Comparison of ENCODE assay signal across 32 mouse cellular contexts in genomic region chr7:24563837-24564206, GRCm38 (mm10). TPM values are rescaled to one million over a fixed set of nuclear protein-coding genes. Genes with fewer than 3 reads are reported as not detected.
A peak's percentile ranks its signal among the peaks of the same experiment; 100 is the strongest.
DNase-seq lines count a peak whose midpoint lies in the region; ATAC-seq lines count a peak whose summit lies in the region.
"Had no signal": no experiment of that assay in that cellular context is flagged by ENCODE, and none has a peak within 500 bp of the region (broad histone marks: within the 10 kb centered on the region; RNA-seq: fewer than 3 reads in every experiment).

No protein-coding gene starts in this region.

- H3K27me3 ChIP-seq in liver, embryonic 11.5 days (replicated peaks; ENCODE audit: control insufficient read depth, insufficient read depth, low read length), result no peaks in the 10 kb centered on the region
- H3K27me3 ChIP-seq: forebrain, embryonic 13.5 days; heart, embryonic 13.5 days; hindbrain, embryonic 12.5 days; hindbrain, embryonic 15.5 days had no signal

- H3K9ac ChIP-seq in liver, embryonic 11.5 days (ENCODE audit: low read depth, low read length), result no peak overlapping the region
- H3K9ac ChIP-seq: forebrain, embryonic 13.5 days; heart, embryonic 13.5 days; hindbrain, embryonic 12.5 days; hindbrain, embryonic 15.5 days had no signal

- no peak overlapping the region for H3K4me3 ChIP-seq in liver, embryonic 11.5 days (ENCODE audit: low read depth, low read length)
- H3K4me3 ChIP-seq: forebrain, embryonic 10.5 days; forebrain, embryonic 13.5 days; gastrocnemius, adult 2 months; heart, adult 2 months; heart, embryonic 10.5 days; heart, embryonic 13.5 days; hindbrain, embryonic 12.5 days; hindbrain, embryonic 15.5 days had no signal

- 81% methylated on average over 4 of the region's 4 CpGs for WGBS in liver, embryonic 11.5 days

- no peak overlapping the region for H3K27ac ChIP-seq in liver, embryonic 11.5 days (ENCODE audit: low read depth, low read length)
- H3K27ac ChIP-seq: forebrain, embryonic 10.5 days; forebrain, embryonic 13.5 days; gastrocnemius, adult 2 months; heart, adult 2 months; heart, embryonic 10.5 days; heart, embryonic 13.5 days; hindbrain, embryonic 12.5 days; hindbrain, embryonic 15.5 days had no signal

- H3K36me3 ChIP-seq in liver, embryonic 11.5 days (ENCODE audit: control insufficient read depth, insufficient read depth, low read length), result peaks cover 23% of the 10 kb centered on the region; the same call in 1 of the 2 replicates

- intact Hi-C loops in gastrocnemius, postnatal 36 days (cut with DNase I), result loop anchor here (2.0 kb wide), 1 partner anchor 89 kb away; no protein-coding TSS in a partner anchor
- intact Hi-C loops in gastrocnemius, postnatal 14 days (cut with DNase I; ENCODE audit: low total_unique reads), result loop anchor here (10.0 kb wide), 2 partner anchors 49 to 89 kb away; partner anchors contain the start of gene AC161166.1

- no peaks in the 10 kb centered on the region for H3K4me1 ChIP-seq in liver, embryonic 11.5 days (replicated peaks; ENCODE audit: control insufficient read depth, insufficient read depth, low read length)
- H3K4me1 ChIP-seq: forebrain, embryonic 10.5 days; forebrain, embryonic 13.5 days; heart, embryonic 10.5 days; heart, embryonic 13.5 days; hindbrain, embryonic 12.5 days; hindbrain, embryonic 15.5 days had no signal

- DNase-seq in liver, embryonic 11.5 days (ENCODE audit: low spot score), result no peak
- DNase-seq in liver, result no peak
- peak; percentile 90 for DNase-seq in A20 (ENCODE audit: low read depth, low spot score)
- DNase-seq in ES-CJ7 (ENCODE audit: low read depth, low spot score), result peak; percentile 34
- no peak for DNase-seq in gastrocnemius, postnatal 36 days
- no peak for DNase-seq in thymus, postnatal 36 days
- DNase-seq in gastrocnemius, postnatal 14 days, result no peak
- DNase-seq: adrenal gland, adult 2 months; adrenal gland, postnatal 14 days; cerebellum, adult 11 months; cerebellum, adult 8-10 months; cerebellum, postnatal 10 days; cerebellum, postnatal 36 days; embryo, embryonic 11 days; gastrocnemius, adult 2 months; gastrocnemius, postnatal 25 days; heart, adult 2 months; heart, postnatal 14 days had no signal

- no peaks in the 10 kb centered on the region for H3K9me3 ChIP-seq in liver, embryonic 11.5 days (ENCODE audit: control insufficient read depth, low read length)
- H3K9me3 ChIP-seq: forebrain, embryonic 10.5 days; forebrain, embryonic 13.5 days; heart, embryonic 10.5 days; heart, embryonic 13.5 days; hindbrain, embryonic 12.5 days; hindbrain, embryonic 15.5 days had no signal

- H3K4me2 ChIP-seq in liver, embryonic 11.5 days, result no peak overlapping the region
- H3K4me2 ChIP-seq: forebrain, embryonic 13.5 days; heart, embryonic 13.5 days; hindbrain, embryonic 12.5 days; hindbrain, embryonic 15.5 days had no signal

- peak; percentile 44; the same call in 1 of the 2 replicates for ATAC-seq in liver, embryonic 11.5 days (replicated peaks; ENCODE audit: low FRiP score)

RNA-seq across cellular contexts. Expression of gene Xrcc1, which starts 17.7 kb away (rescaled TPM):
- polyA plus RNA-seq in liver, embryonic 11.5 days (2014; fragmentation: Nextera tagmentation; extraction: Ambion mirVana), result 91.0 and 102 TPM in 2 replicates
- 10 to 100 TPM; 17.1 to 21.4 TPM for total RNA-seq in gastrocnemius, postnatal 36 days (2021)
- total RNA-seq in gastrocnemius, postnatal 14 days (2021), result 10 to 100 TPM; 16.5 to 18.5 TPM

RNA-seq across cellular contexts. Expression of gene Pinlyp, which starts 17.9 kb away (rescaled TPM):
- polyA plus RNA-seq in liver, embryonic 11.5 days (2014; fragmentation: Nextera tagmentation; extraction: Ambion mirVana), result not detected in 2 replicates
- total RNA-seq in gastrocnemius, postnatal 36 days (2021), result not detected
- not detected for total RNA-seq in gastrocnemius, postnatal 14 days (2021)
- total RNA-seq: adrenal gland, adult 2 months; adrenal gland, postnatal 14 days; adrenal gland, postnatal 4 days; ES-E14; gastrocnemius, adult 2 months; gastrocnemius, postnatal 25 days; granulocyte monocyte progenitor cell, adult 5-6 weeks; heart, adult 2 months; heart, postnatal 14 days; hematopoietic stem cell, adult 5-6 weeks had no signal
- polyA plus RNA-seq: adrenal gland, adult 2 months; embryonic facial prominence, embryonic 11.5 days; forebrain, embryonic 10.5 days; forebrain, embryonic 13.5 days; forebrain, embryonic 16.5 days; heart, adult 2 months; heart, embryonic 13.5 days; hindbrain, embryonic 12.5 days; intestine, embryonic 14.5 days; intestine, postnatal 0 days had no signal

RNA-seq across cellular contexts. Expression of gene Ethe1, which starts 23.5 kb away (rescaled TPM):
- 20.7 and 21.9 TPM in 2 replicates for polyA plus RNA-seq in liver, embryonic 11.5 days (2014; fragmentation: Nextera tagmentation; extraction: Ambion mirVana)
- total RNA-seq in gastrocnemius, postnatal 36 days (2021), result 10 to 100 TPM; 23.0 to 24.2 TPM
- 10 to 100 TPM; 12.0 to 15.3 TPM for total RNA-seq in gastrocnemius, postnatal 14 days (2021)

RNA-seq across cellular contexts. Expression of gene Zfp575, which starts 23.6 kb away (rescaled TPM):
- polyA plus RNA-seq in liver, embryonic 11.5 days (2014; fragmentation: Nextera tagmentation; extraction: Ambion mirVana), result 0.65 and 0.82 TPM in 2 replicates
- under 1 TPM in 1 of 2 experiments, not detected in 1; 0.18 TPM for total RNA-seq in gastrocnemius, postnatal 36 days (2021)
- total RNA-seq in gastrocnemius, postnatal 14 days (2021), result under 1 TPM; 0.38 to 0.45 TPM
- total RNA-seq: hematopoietic stem cell, adult 5-6 weeks had no signal

RNA-seq across cellular contexts. Expression of gene Irgq, which starts 33.3 kb away (rescaled TPM):
- polyA plus RNA-seq in liver, embryonic 11.5 days (2014; fragmentation: Nextera tagmentation; extraction: Ambion mirVana), result 3.5 and 4.1 TPM in 2 replicates
- total RNA-seq in gastrocnemius, postnatal 36 days (2021), result 10 to 100 TPM; 10.7 to 10.9 TPM
- total RNA-seq in gastrocnemius, postnatal 14 days (2021), result 10 to 100 TPM; 10.5 to 12.8 TPM

Comparison
In these comparisons a context has a peak if more than half of its experiments do, and no peak if none do; other contexts are left out.
1. DNase-seq: peak in A20 (single experiment) and ES-CJ7 (single experiment); none in liver, embryonic 11.5 days (single experiment), liver (single experiment), gastrocnemius, postnatal 36 days (0 of 2), thymus, postnatal 36 days (0 of 2) and gastrocnemius, postnatal 14 days (single experiment).